8 mouse cellular contexts compared by ENCODE assay signal in genomic region chr5:41845558-41845937, GRCm38 (mm10). TPM values are rescaled to one million over a fixed set of nuclear protein-coding genes. Genes with fewer than 3 reads are reported as not detected.
A peak's percentile ranks its signal among the peaks of the same experiment; 100 is the strongest.
DNase-seq lines count a peak whose midpoint lies in the region; ATAC-seq and TF ChIP-seq lines count a peak whose summit lies in the region.

No protein-coding gene starts in this region.

- no peak for DNase-seq in hindbrain, embryonic 10.5 days (ENCODE audit: low spot score)
- no peak for DNase-seq in hindbrain, embryonic 11.5 days (ENCODE audit: low spot score)
- DNase-seq in MEL (ENCODE audit: low read depth, low spot score) = no peak
- no peak for DNase-seq in yolk sac, embryonic 10.5 days (ENCODE audit: low spot score)
- no peak for DNase-seq in left cerebral cortex, adult 9 months (ENCODE audit: low spot score in 2 of 2)
- DNase-seq in frontal cortex, adult 2 months (ENCODE audit: extremely low spot score in 1 of 2, low spot score in 1 of 2) = no peak

- no peak for TF ChIP-seq EP300 in MEL (IDR thresholded peaks at IDR 0.05; ENCODE audit: low read depth in 1 of 2, low read length in 2 of 2)

- TF ChIP-seq POLR2A in MEL (IDR thresholded peaks at IDR 0.05; ENCODE audit: control insufficient read depth in 1 of 2, insufficient read depth in 1 of 2, low read depth in 1 of 2, low read length in 2 of 2, poor library complexity in 1 of 2) = no peak

- peaks cover 6% of the 10 kb centered on the region for H3K36me3 ChIP-seq in hindbrain, embryonic 10.5 days
- no peaks in the 10 kb centered on the region for H3K36me3 ChIP-seq in hindbrain, embryonic 11.5 days (ENCODE audit: control insufficient read depth, insufficient read depth, low read length)
- H3K36me3 ChIP-seq in MEL (ENCODE audit: control insufficient read depth in 1 of 2, insufficient read depth in 2 of 2, low read length in 2 of 2) = peaks cover 0 to 21% of the 10 kb centered on the region in 2 experiments; a peak in 3 of 4 replicates
- H3K36me3 ChIP-seq in forebrain, embryonic 15.5 days = no peaks in the 10 kb centered on the region
- H3K36me3 ChIP-seq in liver, embryonic 16.5 days (ENCODE audit: control insufficient read depth, insufficient read depth) = no peaks in the 10 kb centered on the region

- no peak overlapping the region for H3K4me2 ChIP-seq in hindbrain, embryonic 11.5 days (replicated peaks; ENCODE audit: low read depth, low read length)
- H3K4me2 ChIP-seq in forebrain, embryonic 15.5 days (replicated peaks) = peak overlapping the region; percentile 82
- peak overlapping the region; percentile 94 for H3K4me2 ChIP-seq in liver, embryonic 16.5 days (ENCODE audit: low read depth, low read length)

- H3K9ac ChIP-seq in hindbrain, embryonic 11.5 days (ENCODE audit: low read depth, low read length) = no peak overlapping the region
- peak overlapping the region; percentile 64 for H3K9ac ChIP-seq in MEL (ENCODE audit: control insufficient read depth, low read depth, low read length, poor library complexity, severe bottlenecking)
- H3K9ac ChIP-seq in forebrain, embryonic 15.5 days (replicated peaks) = no peak overlapping the region
- H3K9ac ChIP-seq in liver, embryonic 16.5 days (ENCODE audit: low read depth, low read length) = peak overlapping the region; percentile 66

- H3K4me3 ChIP-seq in hindbrain, embryonic 10.5 days = peak overlapping the region; percentile 98
- no peak overlapping the region for H3K4me3 ChIP-seq in hindbrain, embryonic 11.5 days (ENCODE audit: low read depth, low read length)
- peak overlapping the region; percentile 91 to 97 for H3K4me3 ChIP-seq in MEL (ENCODE audit: control insufficient read depth in 1 of 2, insufficient read depth in 1 of 2, low read depth in 2 of 2, low read length in 2 of 2)
- H3K4me3 ChIP-seq in forebrain, embryonic 15.5 days = no peak overlapping the region
- peak overlapping the region; percentile 82 for H3K4me3 ChIP-seq in liver, embryonic 16.5 days (ENCODE audit: low read depth, low read length)

- no peak for TF ChIP-seq CTCF in MEL (IDR thresholded peaks at IDR 0.05 in 2 of 3, conservative IDR thresholded peaks at IDR 0.05 in 1 of 3; ENCODE audit: control insufficient read depth in 1 of 3, insufficient read depth in 1 of 3, low read depth in 2 of 3, low read length in 3 of 3, poor library complexity in 1 of 3, severe bottlenecking in 1 of 3)

- H3K79me2 ChIP-seq in MEL (ENCODE audit: control insufficient read depth, insufficient read depth, low read length, poor library complexity) = peaks cover 21% of the 10 kb centered on the region

- ATAC-seq in hindbrain, embryonic 11.5 days (ENCODE audit: low FRiP score) = no peak
- ATAC-seq in forebrain, embryonic 15.5 days (replicated peaks) = no peak
- no peak for ATAC-seq in liver, embryonic 16.5 days (ENCODE audit: low read depth)

- no peak overlapping the region for H3K27ac ChIP-seq in hindbrain, embryonic 10.5 days
- H3K27ac ChIP-seq in hindbrain, embryonic 11.5 days (ENCODE audit: low read depth, low read length) = no peak overlapping the region
- peak overlapping the region; percentile 66 for H3K27ac ChIP-seq in MEL (ENCODE audit: control insufficient read depth, low read depth, low read length)
- H3K27ac ChIP-seq in forebrain, embryonic 15.5 days (replicated peaks) = no peak overlapping the region
- H3K27ac ChIP-seq in liver, embryonic 16.5 days (ENCODE audit: low read length) = no peak overlapping the region

- no peaks in the 10 kb centered on the region for H3K9me3 ChIP-seq in hindbrain, embryonic 10.5 days
- H3K9me3 ChIP-seq in hindbrain, embryonic 11.5 days (ENCODE audit: control insufficient read depth, low read length) = no peaks in the 10 kb centered on the region
- no peaks in the 10 kb centered on the region for H3K9me3 ChIP-seq in MEL (replicated peaks; ENCODE audit: insufficient read depth, low read length)
- H3K9me3 ChIP-seq in forebrain, embryonic 15.5 days = no peaks in the 10 kb centered on the region
- no peaks in the 10 kb centered on the region for H3K9me3 ChIP-seq in liver, embryonic 16.5 days (replicated peaks; ENCODE audit: control insufficient read depth, low read length)

- 51% methylated on average over 2 of the region's 2 CpGs for WGBS in hindbrain, embryonic 10.5 days
- 64% methylated on average over 2 of the region's 2 CpGs for WGBS in hindbrain, embryonic 11.5 days
- WGBS in forebrain, embryonic 15.5 days = 59% methylated on average over 2 of the region's 2 CpGs
- 46% methylated on average over 2 of the region's 2 CpGs for WGBS in liver, embryonic 16.5 days (ENCODE audit: insufficient replicate concordance)

- H3K4me1 ChIP-seq in hindbrain, embryonic 10.5 days (replicated peaks) = peaks cover 20% of the 10 kb centered on the region
- H3K4me1 ChIP-seq in hindbrain, embryonic 11.5 days (replicated peaks; ENCODE audit: control insufficient read depth, insufficient read depth, low read length) = 0 out of 2 replicates have a peak, but pooled peaks cover 5% of the 10 kb centered on the region
- peaks cover 8 to 14% of the 10 kb centered on the region in 2 experiments for H3K4me1 ChIP-seq in MEL (ENCODE audit: control insufficient read depth in 1 of 2, insufficient read depth in 2 of 2, low read length in 2 of 2)
- H3K4me1 ChIP-seq in forebrain, embryonic 15.5 days = peaks cover 22% of the 10 kb centered on the region
- H3K4me1 ChIP-seq in liver, embryonic 16.5 days (ENCODE audit: control insufficient read depth, low read depth, low read length) = peaks cover 18% of the 10 kb centered on the region

- no peak for TF ChIP-seq RAD21 in MEL (IDR thresholded peaks at IDR 0.05; ENCODE audit: low read depth, low read length)

- H3K27me3 ChIP-seq in hindbrain, embryonic 10.5 days (ENCODE audit: insufficient read depth, poor library complexity, severe bottlenecking) = no peaks in the 10 kb centered on the region
- no peaks in the 10 kb centered on the region for H3K27me3 ChIP-seq in hindbrain, embryonic 11.5 days (ENCODE audit: control insufficient read depth, insufficient read depth, low read length)
- no peaks in the 10 kb centered on the region; a peak in 1 of 4 replicates for H3K27me3 ChIP-seq in MEL (ENCODE audit: control insufficient read depth in 1 of 2, insufficient read depth in 2 of 2, low read length in 2 of 2)
- no peaks in the 10 kb centered on the region; the same call in 1 of the 2 replicates for H3K27me3 ChIP-seq in forebrain, embryonic 15.5 days
- H3K27me3 ChIP-seq in liver, embryonic 16.5 days (ENCODE audit: control insufficient read depth, insufficient read depth, low read depth, low read length) = no peaks in the 10 kb centered on the region

TF ChIP-seq in MEL, 35 proteins besides CTCF, POLR2A, EP300 and RAD21 (continues in another document):
- TF ChIP-seq NELFE (IDR thresholded peaks at IDR 0.05; ENCODE audit: low read depth, low read length) = no peak
- no peak for TF ChIP-seq MYB (IDR thresholded peaks at IDR 0.05; ENCODE audit: low read depth, low read length)
- TF ChIP-seq TCF12 (IDR thresholded peaks at IDR 0.05; ENCODE audit: low read depth, low read length) = no peak
- TF ChIP-seq ZKSCAN1 (IDR thresholded peaks at IDR 0.05; ENCODE audit: low read depth, low read length) = no peak
- no peak for TF ChIP-seq MXI1 (IDR thresholded peaks at IDR 0.05; ENCODE audit: low read depth, low read length)
- TF ChIP-seq UBTF (IDR thresholded peaks at IDR 0.05; ENCODE audit: borderline replicate concordance, insufficient read depth, low read depth, low read length) = no peak
- TF ChIP-seq MAFK (IDR thresholded peaks at IDR 0.05; ENCODE audit: borderline replicate concordance, low read depth, low read length) = no peak
- no peak for TF ChIP-seq RCOR1 (IDR thresholded peaks at IDR 0.05; ENCODE audit: low read depth, low read length)
- TF ChIP-seq SIN3A (IDR thresholded peaks at IDR 0.05; ENCODE audit: low read length) = no peak; the same call in 1 of the 2 replicates
- no peak for TF ChIP-seq POLR2AphosphoS2 (IDR thresholded peaks at IDR 0.05; ENCODE audit: low read length)
- no peak for TF ChIP-seq ELF1 (IDR thresholded peaks at IDR 0.05; ENCODE audit: low read depth, low read length)
- 0 out of 2 replicates have a peak, but pooled peaks have one; percentile 2 for TF ChIP-seq CHD2 (IDR thresholded peaks at IDR 0.05; ENCODE audit: low read length)
- TF ChIP-seq MYC (IDR thresholded peaks at IDR 0.05; ENCODE audit: low read depth, low read length) = no peak
- no peak; the same call in 1 of the 2 replicates for TF ChIP-seq HCFC1 (IDR thresholded peaks at IDR 0.05; ENCODE audit: low read depth, low read length)
- no peak for TF ChIP-seq POLR2AphosphoS5 (IDR thresholded peaks at IDR 0.05; ENCODE audit: borderline replicate concordance, low read depth, low read length)
- no peak for TF ChIP-seq MAX (IDR thresholded peaks at IDR 0.05; ENCODE audit: low read length)
- TF ChIP-seq USF1 (IDR thresholded peaks at IDR 0.05; ENCODE audit: low read depth, low read length) = no peak
- TF ChIP-seq TBP (IDR thresholded peaks at IDR 0.05; ENCODE audit: low read depth, low read length) = no peak
- TF ChIP-seq E2F4 (IDR thresholded peaks at IDR 0.05; ENCODE audit: borderline replicate concordance, low read depth, low read length) = no peak
- TF ChIP-seq GABPA (IDR thresholded peaks at IDR 0.05; ENCODE audit: low read depth, low read length) = no peak
- TF ChIP-seq JUND (IDR thresholded peaks at IDR 0.05; ENCODE audit: low read depth, low read length) = no peak
- no peak for TF ChIP-seq GATA1 (IDR thresholded peaks at IDR 0.05; ENCODE audit: low read depth, low read length)
- TF ChIP-seq BHLHE40 (IDR thresholded peaks at IDR 0.05; ENCODE audit: borderline replicate concordance, low read depth, low read length) = no peak
- TF ChIP-seq USF2 (IDR thresholded peaks at IDR 0.05; ENCODE audit: borderline replicate concordance in 1 of 2, insufficient read depth in 1 of 2, low read depth in 1 of 2, low read length in 2 of 2) = no peak
- no peak for TF ChIP-seq NRF1 (IDR thresholded peaks at IDR 0.05; ENCODE audit: insufficient read depth, low read depth, low read length, poor library complexity, severe bottlenecking)
- no peak for TF ChIP-seq ZC3H11A (IDR thresholded peaks at IDR 0.05; ENCODE audit: low read depth, low read length)

RNA-seq across cellular contexts. Expression of gene Bod1l, which starts 1.4 kb away (rescaled TPM):
- 12.4 and 16.6 TPM in 2 replicates for polyA plus RNA-seq in hindbrain, embryonic 10.5 days (2016; fragmentation: Nextera tagmentation; extraction: Ambion mirVana)
- 27.1 and 27.8 TPM in 2 replicates for polyA plus RNA-seq in hindbrain, embryonic 11.5 days (2014; fragmentation: Nextera tagmentation; extraction: Ambion mirVana)
- total RNA-seq in MEL (2012; rRNA removed) = 20.7 and 23.8 TPM in 2 replicates
- 100 to 1,000 TPM in 1 of 2 experiments, 10 to 100 TPM in 1; 23.8 to 472 TPM for polyA plus RNA-seq in MEL (2012; ENCODE audit: insufficient read depth in 1 of 2, insufficient read length in 2 of 2, low read depth in 1 of 2, low replicate concordance in 2 of 2, missing spikeins in 1 of 2)
- 27.6 and 31.2 TPM in 2 replicates for polyA plus RNA-seq in forebrain, embryonic 15.5 days (2015; fragmentation: Nextera tagmentation; extraction: Ambion mirVana)
- polyA plus RNA-seq in liver, embryonic 16.5 days (2015; fragmentation: Nextera tagmentation; extraction: Ambion mirVana) = 7.1 and 7.7 TPM in 2 replicates
- 16.8 and 17.8 TPM in 2 replicates for polyA plus RNA-seq in frontal cortex, adult 2 months (2012; rRNA removed)

Comparison
In these comparisons a context has a peak if more than half of its experiments do, and no peak if none do; other contexts are left out.
1. H3K4me3 ChIP-seq: peak in hindbrain, embryonic 10.5 days (single experiment), MEL (2 of 2) and liver, embryonic 16.5 days (single experiment); none in hindbrain, embryonic 11.5 days (single experiment) and forebrain, embryonic 15.5 days (single experiment).
2. H3K9ac ChIP-seq: peak in MEL (single experiment) and liver, embryonic 16.5 days (single experiment); none in hindbrain, embryonic 11.5 days (single experiment) and forebrain, embryonic 15.5 days (single experiment).